Comparison of ENCODE assay signal across 9 mouse cellular contexts in genomic region chr5:37028486-37029311, GRCm38 (mm10). TPM values are rescaled to one million over a fixed set of nuclear protein-coding genes. Genes with fewer than 3 reads are reported as not detected.
DNase-seq lines count a peak whose midpoint lies in the region; ATAC-seq and TF ChIP-seq lines count a peak whose summit lies in the region.
"Had no signal": no experiment of that assay in that cellular context is flagged by ENCODE, and none has a peak within 500 bp of the region (broad histone marks: within the 10 kb centered on the region; RNA-seq: fewer than 3 reads in every experiment).

No protein-coding gene starts in this region.

- peak overlapping the region; percentile 71 for H3K4me3 ChIP-seq in heart, embryonic 10.5 days
- H3K4me3 ChIP-seq in ES-Bruce4 (ENCODE audit: low read depth, low read length): peak overlapping the region; percentile 87
- H3K4me3 ChIP-seq in limb, embryonic 12.5 days (replicated peaks): peak overlapping the region; percentile 58
- peak overlapping the region; percentile 63 for H3K4me3 ChIP-seq in neural tube, embryonic 15.5 days (replicated peaks)

- peak; percentile 12 to 44; a peak in 2 of 4 replicates for ATAC-seq in hematopoietic stem cell, adult 5-6 weeks (replicated peaks in 1 of 2; ENCODE audit: insufficient read depth in 1 of 2, low FRiP score in 2 of 2, low TSS enrichment in 1 of 2, low read depth in 1 of 2, poor library complexity in 2 of 2, severe bottlenecking in 2 of 2)
- peak; percentile 54; the same call in 1 of the 2 replicates for ATAC-seq in limb, embryonic 12.5 days (ENCODE audit: insufficient number of reproducible peaks, insufficient read depth, low FRiP score, low TSS enrichment, low read depth)
- peak; percentile 90 for ATAC-seq in neural tube, embryonic 15.5 days (ENCODE audit: low FRiP score)

- under 1% methylated on average over 71 of the region's 72 CpGs for WGBS in heart, embryonic 10.5 days
- WGBS in limb, embryonic 12.5 days: under 1% methylated on average over 70 of the region's 72 CpGs
- under 1% methylated on average over 65 of the region's 72 CpGs for WGBS in neural tube, embryonic 15.5 days

- H3K4me2 ChIP-seq in limb, embryonic 12.5 days: peak overlapping the region; percentile 99
- peak overlapping the region; percentile 87 for H3K4me2 ChIP-seq in neural tube, embryonic 15.5 days

- peak overlapping the region; percentile 20 for H3K9ac ChIP-seq in ES-Bruce4 (ENCODE audit: low read depth, poor library complexity, severe bottlenecking)
- H3K9ac ChIP-seq in limb, embryonic 12.5 days (replicated peaks): no peak overlapping the region; the same call in 1 of the 2 replicates
- H3K9ac ChIP-seq in neural tube, embryonic 15.5 days (replicated peaks): peak overlapping the region; percentile 66

- peaks cover 18% of the 10 kb centered on the region for H3K4me1 ChIP-seq in heart, embryonic 10.5 days
- no peaks in the 10 kb centered on the region for H3K4me1 ChIP-seq in ES-Bruce4 (ENCODE audit: control insufficient read depth, insufficient read depth, low read length)
- H3K4me1 ChIP-seq in limb, embryonic 12.5 days (replicated peaks): peaks cover 14% of the 10 kb centered on the region
- H3K4me1 ChIP-seq in neural tube, embryonic 15.5 days: peaks cover 33% of the 10 kb centered on the region

- H3K36me3 ChIP-seq in heart, embryonic 10.5 days: no peaks in the 10 kb centered on the region
- no peaks in the 10 kb centered on the region for H3K36me3 ChIP-seq in ES-Bruce4 (ENCODE audit: control insufficient read depth, insufficient read depth, low read length, poor library complexity, severe bottlenecking)
- no peaks in the 10 kb centered on the region for H3K36me3 ChIP-seq in limb, embryonic 12.5 days
- H3K36me3 ChIP-seq in neural tube, embryonic 15.5 days: no peaks in the 10 kb centered on the region

- no peak overlapping the region for H3K27ac ChIP-seq in heart, embryonic 10.5 days
- no peak overlapping the region for H3K27ac ChIP-seq in ES-Bruce4 (ENCODE audit: insufficient read depth, low read length)
- H3K27ac ChIP-seq in limb, embryonic 12.5 days: no peak overlapping the region
- H3K27ac ChIP-seq in neural tube, embryonic 15.5 days (replicated peaks): peak overlapping the region; percentile 84

- H3K27me3 ChIP-seq in heart, embryonic 10.5 days (ENCODE audit: insufficient read depth, poor library complexity, severe bottlenecking): peaks cover 78% of the 10 kb centered on the region
- no peaks in the 10 kb centered on the region for H3K27me3 ChIP-seq in ES-Bruce4 (ENCODE audit: control insufficient read depth, insufficient read depth, low read length, poor library complexity, severe bottlenecking)
- H3K27me3 ChIP-seq in limb, embryonic 12.5 days: peaks cover 91% of the 10 kb centered on the region
- peaks cover 30% of the 10 kb centered on the region for H3K27me3 ChIP-seq in neural tube, embryonic 15.5 days (replicated peaks)

- TF ChIP-seq EP300 in ES-Bruce4 (IDR thresholded peaks at IDR 0.05; ENCODE audit: insufficient read depth, low read depth, low read length): no peak

- H3K9me3 ChIP-seq in heart, embryonic 10.5 days: no peaks in the 10 kb centered on the region
- H3K9me3 ChIP-seq in ES-Bruce4 (replicated peaks; ENCODE audit: control insufficient read depth, insufficient read depth, low read length, poor library complexity, severe bottlenecking): no peaks in the 10 kb centered on the region
- H3K9me3 ChIP-seq in limb, embryonic 12.5 days: no peaks in the 10 kb centered on the region
- no peaks in the 10 kb centered on the region for H3K9me3 ChIP-seq in neural tube, embryonic 15.5 days (replicated peaks)

- TF ChIP-seq POLR2A in ES-Bruce4 (IDR thresholded peaks at IDR 0.05; ENCODE audit: insufficient read depth, low read length): no peak

- no peak for DNase-seq in heart, embryonic 10.5 days (ENCODE audit: low spot score)
- DNase-seq in heart, postnatal 25 days (ENCODE audit: low spot score): no peak
- DNase-seq in cerebellum, adult 9-10 months: peak; percentile 46
- no peak for DNase-seq in urinary bladder, postnatal 4 days (ENCODE audit: low spot score in 2 of 2)

- intact Hi-C loops in heart, postnatal 25 days (cut with DNase I): no loop called here

- no peak for TF ChIP-seq CTCF in ES-Bruce4 (IDR thresholded peaks at IDR 0.05; ENCODE audit: low read depth, low read length)

RNA-seq across cellular contexts. Expression of gene Wfs1, which starts 39.7 kb away (rescaled TPM):
- polyA plus RNA-seq in heart, embryonic 10.5 days (2016; fragmentation: Nextera tagmentation; extraction: Ambion mirVana): 17.4 and 30.7 TPM in 2 replicates
- total RNA-seq in heart, postnatal 25 days (2021): 100 to 1,000 TPM in 1 of 2 experiments, 10 to 100 TPM in 1; 79.0 to 107 TPM
- polyA plus RNA-seq in ES-Bruce4 (2011; ENCODE audit: insufficient read depth, insufficient read length, low read depth, missing spikeins): 10.1 and 11.3 TPM in 2 replicates
- total RNA-seq in hematopoietic stem cell, adult 5-6 weeks (2017): 1.9 and 5.0 TPM in 2 replicates
- polyA plus RNA-seq in limb, embryonic 12.5 days (2016; fragmentation: Nextera tagmentation; extraction: Ambion mirVana): 7.5 and 8.0 TPM in 2 replicates
- 9.4 and 9.7 TPM in 2 replicates for polyA plus RNA-seq in neural tube, embryonic 15.5 days (2015; fragmentation: Nextera tagmentation; extraction: Ambion mirVana)

RNA-seq across cellular contexts. Expression of gene Gm1043, which starts 56.5 kb away (rescaled TPM):
- not detected in 2 replicates for polyA plus RNA-seq in heart, embryonic 10.5 days (2016; fragmentation: Nextera tagmentation; extraction: Ambion mirVana)
- not detected for total RNA-seq in heart, postnatal 25 days (2021)
- polyA plus RNA-seq in ES-Bruce4 (2011; ENCODE audit: insufficient read depth, insufficient read length, low read depth, missing spikeins): not detected in 2 replicates
- total RNA-seq in hematopoietic stem cell, adult 5-6 weeks (2017): 0.13 TPM in 1 of 2 replicates, not detected in the other
- polyA plus RNA-seq in limb, embryonic 12.5 days (2016; fragmentation: Nextera tagmentation; extraction: Ambion mirVana): not detected in 2 replicates
- polyA plus RNA-seq in neural tube, embryonic 15.5 days (2015; fragmentation: Nextera tagmentation; extraction: Ambion mirVana): 1.3 and 2.1 TPM in 2 replicates
- polyA plus RNA-seq: Patski had no signal

Comparison
In these comparisons a context has a peak if more than half of its experiments do, and no peak if none do; other contexts are left out.
1. ATAC-seq: peak in every context shown above with its lines; median percentile 90 in neural tube, embryonic 15.5 days; 54 in limb, embryonic 12.5 days; 28 in hematopoietic stem cell, adult 5-6 weeks.